Mouse (Mus musculus) CH12.LX (cell line): ENCODE measurements around the gene Ogfrl1.

Experiments
- BHLHE40 ChIP-seq: IDR thresholded peaks from 2 replicates; pipeline ENCODE4 v1.6.1; 2011; ENCODE audit warnings: mild to moderate bottlenecking, low read depth, low read length, improper control_type of control experiment
- CTCF ChIP-seq, 2 experiments: IDR thresholded peaks in 1 of 2; conservative IDR thresholded peaks in 1 of 2; 2 replicates each; pipeline ENCODE4 v1.5.1; 2011 to 2012; ENCODE audit warnings: low read depth in 2 of 2, low read length in 2 of 2, improper control_type of control experiment in 1 of 2, inconsistent platforms in 1 of 2, mild to moderate bottlenecking in 1 of 2, moderate library complexity in 1 of 2
- POLR2AphosphoS2 ChIP-seq: IDR thresholded peaks from 2 replicates; pipeline ENCODE4 v1.6.1; 2011; ENCODE audit warnings: low read depth, low read length, improper control_type of control experiment

GRCm38 (mm10) chr1:23418059-23418458 lies 20.5 kb upstream of the Ogfrl1 start:
- TF ChIP-seq BHLHE40 (no peak), POLR2AphosphoS2 (no peak), CTCF (conservative IDR thresholded peaks at IDR 0.05 in 1 of 2, IDR thresholded peaks at IDR 0.05 in 1 of 2; ENCODE audit: low read depth in 2 of 2, low read length in 2 of 2) (no peak)
